Mouse (Mus musculus): ENCODE measurements around the gene Olfr49. TPM values are rescaled to one million over a fixed set of nuclear protein-coding genes. Genes with fewer than 3 reads are reported as not detected.
"Not testable (repeated sequence)": the region's sequence is repeated elsewhere in the genome, so short reads cannot be mapped to it uniquely, and the experiment has no call there.

The Olfr49 gene
- total RNA-seq, 2 experiments from 2014 or later, result not detected

- no peak for DNase-seq
These were observed 53.4 kb downstream of the Olfr49 start for GRCm38 (mm10) chr14:54231176-54231956.

- DNase-seq, result no peak
These were observed 54.0 kb downstream of the Olfr49 start for GRCm38 (mm10) chr14:54230638-54231150.

GRCm38 (mm10) chr14:54229849-54230248 is 54.9 kb downstream of the Olfr49 start:
- not testable (repeated sequence) for DNase-seq

- no peak for DNase-seq
These were observed 55.6 kb downstream of the Olfr49 start for GRCm38 (mm10) chr14:54228933-54229713.

- DNase-seq, result no peak
These were observed 56.2 kb downstream of the Olfr49 start for GRCm38 (mm10) chr14:54228501-54228900.

Other genes starting within 250 kb of the Olfr49 start
- 100 to 1,000 TPM; 132 to 145 TPM for gene Dad1, start 30.8 kb downstream of the Olfr49 start, total RNA-seq (2021)
- gene Abhd4, start 30.8 kb downstream of the Olfr49 start, total RNA-seq (2021), result 10 to 100 TPM; 65.0 to 65.1 TPM
- gene Oxa1l, start 75.9 kb upstream of the Olfr49 start, total RNA-seq (2021), result 100 to 1,000 TPM; 114 to 126 TPM
- gene Slc7a7, start 132.8 kb upstream of the Olfr49 start, total RNA-seq (2021), result 1 to 10 TPM; 5.2 to 7.8 TPM
- gene Mrpl52, start 142.0 kb upstream of the Olfr49 start, total RNA-seq (2021), result 100 to 1,000 TPM; 185 to 194 TPM
- 100 to 1,000 TPM; 129 to 131 TPM for gene Mmp14, start 146.7 kb upstream of the Olfr49 start, total RNA-seq (2021)
- 10 to 100 TPM; 81.3 to 81.5 TPM for gene Lrp10, start 179.2 kb upstream of the Olfr49 start, total RNA-seq (2021)
- under 1 TPM; 0.14 to 0.23 TPM for gene Rem2, start 191.2 kb upstream of the Olfr49 start, total RNA-seq (2021)
- gene Prmt5, start 232.6 kb upstream of the Olfr49 start, total RNA-seq (2021), result 10 to 100 TPM; 36.2 to 36.5 TPM

All from heart, postnatal 4 days (tissue).